Mouse (Mus musculus) hindbrain, postnatal 0 days (tissue): ENCODE measurements at regions not wholly inside any gene's neighbourhood (a gene's known extent, or its start where the extent isn't known, plus 50 kb on each side); places are given as distances from the start of the nearest gene placed in this dataset.

Experiments used
- ATAC-seq: fragments of 200-750 bp; cut with Nextera tagmentation; 2 replicates; pipeline ENCODE4 v1.8.0; 2017; ENCODE audit warnings: mild to moderate bottlenecking, moderate TSS enrichment, moderate library complexity
- DNase-seq: peaks from one replicate; pipeline ENCODE4 v3.0.0-alpha.2; 2015; ENCODE audit warnings: low spot score
- H3K27ac ChIP-seq: fragments of 300-500 bp; sonication (generic); 2 replicates; pipeline ENCODE4 v1.5.1; 2014; ENCODE audit warnings: mild to moderate bottlenecking
- H3K27me3 ChIP-seq: fragments of 300-500 bp; sonication (generic); 2 replicates; pipeline ENCODE4 v1.6.1; 2014; ENCODE audit warnings: low read length, mixed read lengths; ENCODE audit not compliant: insufficient read depth
- H3K36me3 ChIP-seq: fragments of 300-500 bp; sonication (generic); 2 replicates; pipeline ENCODE4 v1.6.1; 2014; ENCODE audit warnings: low read length, mixed read lengths; ENCODE audit not compliant: insufficient read depth
- H3K4me1 ChIP-seq: fragments of 300-500 bp; sonication (generic); 2 replicates; pipeline ENCODE4 v1.6.1; 2014; ENCODE audit warnings: antibody characterized with exemption, low read length, mixed read lengths; ENCODE audit not compliant: insufficient read depth
- H3K4me2 ChIP-seq: fragments of 300-500 bp; sonication (generic); 2 replicates; pipeline ENCODE4 v1.6.1; 2014; ENCODE audit warnings: low read depth, mild to moderate bottlenecking, low read length, moderate library complexity, mixed read lengths
- H3K4me3 ChIP-seq: fragments of 300-500 bp; sonication (generic); 2 replicates; pipeline ENCODE4 v1.5.1; 2014; ENCODE audit warnings: low read length
- H3K9ac ChIP-seq: fragments of 300-500 bp; sonication (generic); replicated peaks from 2 replicates; pipeline ENCODE4 v1.6.1; 2014; ENCODE audit warnings: mild to moderate bottlenecking, low read length, moderate library complexity, mixed read lengths
- H3K9me3 ChIP-seq: fragments of 300-500 bp; sonication (generic); 2 replicates; pipeline ENCODE4 v1.6.1; 2016; ENCODE audit warnings: low read length, mixed read lengths
- CTCF ChIP-seq: IDR thresholded peaks from 2 replicates; pipeline ENCODE4 v1.5.1; 2016; ENCODE audit warnings: antibody characterized with exemption, control low read depth, low read depth
- WGBS: fragments of 180-500 bp; shearing (Covaris S2); extraction: QIAGEN DNeasy Blood & Tissue Kit; methylation state at CpG from one replicate; pipeline ENCODE4 v1.1.7; 2014; 5-methylcytosine and 5-hydroxymethylcytosine counted together

- no peaks in the 10 kb centered on the region; the same call in 1 of the 2 replicates for H3K9me3 ChIP-seq
- WGBS: 81% methylated on average over 10 of the region's 10 CpGs
- ATAC-seq (no peak), DNase-seq (no peak)
- no peaks in the 10 kb centered on the region for H3K27me3 ChIP-seq
- no peak for TF ChIP-seq CTCF
- H3K9ac ChIP-seq: no peak overlapping the region
- H3K27ac ChIP-seq: no peak overlapping the region
- no peaks in the 10 kb centered on the region for H3K4me1 ChIP-seq
- no peak overlapping the region for H3K4me3 ChIP-seq
- no peaks in the 10 kb centered on the region for H3K36me3 ChIP-seq
- no peak overlapping the region for H3K4me2 ChIP-seq
Measured at GRCm38 (mm10) chr1:133549816-133550215, 60.3 kb downstream of the Snrpe start.

- H3K9me3 ChIP-seq: no peaks in the 10 kb centered on the region; the same call in 1 of the 2 replicates
- H3K4me3 ChIP-seq: no peak overlapping the region
- ATAC-seq: no peak
- no peaks in the 10 kb centered on the region for H3K36me3 ChIP-seq
- H3K27ac ChIP-seq: no peak overlapping the region
- no peaks in the 10 kb centered on the region for H3K4me1 ChIP-seq
- no peak for TF ChIP-seq CTCF
- no peak for DNase-seq
- H3K27me3 ChIP-seq: no peaks in the 10 kb centered on the region
- H3K9ac ChIP-seq: no peak overlapping the region
- 36% methylated on average over 2 of the region's 2 CpGs for WGBS
- H3K4me2 ChIP-seq: no peak overlapping the region
Measured at GRCm38 (mm10) chr1:133548971-133549370, 61.1 kb downstream of the Snrpe start.

GRCm38 (mm10) chr1:133547541-133547940 lies 62.5 kb downstream of the Snrpe start:
- Histone ChIP-seq H3K4me3 (no peak overlapping the region), H3K9ac (no peak overlapping the region), H3K4me1 (no peaks in the 10 kb centered on the region), H3K27me3 (no peaks in the 10 kb centered on the region), H3K36me3 (no peaks in the 10 kb centered on the region), H3K27ac (no peak overlapping the region), H3K4me2 (no peak overlapping the region), H3K9me3 (no peaks in the 10 kb centered on the region)
- WGBS: 73% methylated on average over 3 of the region's 3 CpGs
- TF ChIP-seq CTCF: no peak
- ATAC-seq (no peak), DNase-seq (no peak)

DNA sequence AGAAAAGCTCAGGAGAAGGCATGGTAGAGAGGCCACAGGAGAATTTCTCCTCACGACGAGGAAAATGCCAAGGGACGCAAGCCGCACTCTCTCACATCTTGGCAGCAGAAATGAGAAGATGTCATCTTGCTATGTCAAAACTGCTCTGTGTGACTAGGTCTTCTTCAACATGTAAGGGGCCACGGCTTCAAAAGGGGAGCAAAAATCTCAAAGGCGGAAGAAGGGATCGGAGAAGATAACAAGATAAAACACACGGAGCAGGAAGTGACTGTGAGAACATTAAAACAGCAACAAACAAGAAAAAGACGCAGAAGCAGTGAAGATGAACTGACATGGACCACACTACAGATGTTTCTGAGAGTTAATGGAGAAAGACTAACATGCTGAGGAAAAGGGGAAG lies 65.1 kb downstream of the Snrpe start:
- Histone ChIP-seq H3K27me3 (no peaks in the 10 kb centered on the region), H3K4me1 (no peaks in the 10 kb centered on the region), H3K9ac (no peak overlapping the region), H3K36me3 (no peaks in the 10 kb centered on the region), H3K4me3 (no peak overlapping the region), H3K27ac (no peak overlapping the region), H3K4me2 (no peak overlapping the region), H3K9me3 (no peaks in the 10 kb centered on the region)
- no peak for ATAC-seq
- 87% methylated on average over 9 of the region's 9 CpGs for WGBS
- no peak for TF ChIP-seq CTCF
- DNase-seq: no peak

DNA sequence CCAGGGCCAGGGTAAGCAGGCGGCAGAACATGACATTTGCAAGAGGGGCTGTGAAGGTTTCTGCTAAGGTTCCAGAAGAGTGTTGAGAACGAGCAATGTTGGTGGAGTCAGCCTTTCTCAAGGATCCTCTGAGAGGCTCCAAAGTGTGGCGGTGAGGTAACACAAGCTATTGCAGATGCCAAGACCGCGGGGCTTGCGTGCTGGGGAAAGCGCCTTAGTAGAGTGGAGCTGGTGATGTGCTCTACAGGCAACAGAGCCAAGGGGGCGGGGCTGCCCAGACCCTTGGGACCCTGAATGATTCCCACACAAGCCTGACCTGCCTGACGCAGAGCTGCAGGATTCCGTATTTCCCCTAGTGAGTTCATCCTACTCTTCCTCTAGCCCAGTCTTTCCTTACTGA lies 66.3 kb downstream of the Snrpe start:
- no peaks in the 10 kb centered on the region for H3K9me3 ChIP-seq
- 86% methylated on average over 10 of the region's 10 CpGs for WGBS
- no peak overlapping the region for H3K9ac ChIP-seq
- H3K27ac ChIP-seq: no peak overlapping the region
- no peak overlapping the region for H3K4me3 ChIP-seq
- no peak for ATAC-seq
- TF ChIP-seq CTCF: no peak
- no peak overlapping the region for H3K4me2 ChIP-seq
- H3K4me1 ChIP-seq: no peaks in the 10 kb centered on the region
- no peak for DNase-seq
- H3K36me3 ChIP-seq: no peaks in the 10 kb centered on the region
- H3K27me3 ChIP-seq: no peaks in the 10 kb centered on the region

GRCm38 (mm10) chr1:133541996-133542775 lies 67.9 kb downstream of the Snrpe start:
- no peak for DNase-seq
- no peak overlapping the region for H3K9ac ChIP-seq
- ATAC-seq: no peak
- H3K27me3 ChIP-seq: no peaks in the 10 kb centered on the region
- H3K27ac ChIP-seq: no peak overlapping the region
- H3K4me1 ChIP-seq: no peaks in the 10 kb centered on the region
- no peak overlapping the region for H3K4me3 ChIP-seq
- no peaks in the 10 kb centered on the region for H3K9me3 ChIP-seq
- H3K36me3 ChIP-seq: no peaks in the 10 kb centered on the region
- no peak overlapping the region for H3K4me2 ChIP-seq
- WGBS: 81% methylated on average over 15 of the region's 15 CpGs
- TF ChIP-seq CTCF: no peak

GRCm38 (mm10) chr1:133530698-133531097 lies 79.4 kb downstream of the Snrpe start:
- Histone ChIP-seq H3K9me3 (peaks cover 4% of the 10 kb centered on the region; the same call in 1 of the 2 replicates), H3K27ac (no peak overlapping the region), H3K27me3 (no peaks in the 10 kb centered on the region), H3K4me3 (no peak overlapping the region), H3K36me3 (no peaks in the 10 kb centered on the region), H3K9ac (no peak overlapping the region), H3K4me2 (no peak overlapping the region), H3K4me1 (no peaks in the 10 kb centered on the region)
- DNase-seq: no peak
- no peak for ATAC-seq
- no peak for TF ChIP-seq CTCF
